Mouse (Mus musculus): ENCODE results near the gene Abhd11.

- peak; percentile 29 for TF ChIP-seq POLR2A (IDR thresholded peaks at IDR 0.05; ENCODE audit: insufficient read depth, low read length)
- TF ChIP-seq CTCF (IDR thresholded peaks at IDR 0.05; ENCODE audit: low read depth, low read length): peak; percentile 64
- TF ChIP-seq EP300 (IDR thresholded peaks at IDR 0.05; ENCODE audit: insufficient read depth, low read depth, low read length): 0 out of 2 replicates have a peak, but pooled peaks have one; percentile 1
Measured at GRCm38 (mm10) chr5:134965852-134966821, 42.8 kb upstream of the Abhd11 start.

Measured in ES-Bruce4 (cell line).